Mouse (Mus musculus): ENCODE measurements at regions not wholly inside any gene's neighbourhood (a gene's known extent, or its start where the extent isn't known, plus 50 kb on each side); places are given as distances from the start of the nearest gene placed in this dataset.

GRCm38 (mm10) chr1:136694983-136695382, 70.3 kb downstream of the Zfp281 start:
- no peaks in the 10 kb centered on the region for H3K27me3 ChIP-seq (ENCODE audit: control insufficient read depth, insufficient read depth, low read length)
- H3K4me1 ChIP-seq (replicated peaks; ENCODE audit: control insufficient read depth, insufficient read depth, low read length) = peaks cover 3% of the 10 kb centered on the region; the same call in 1 of the 2 replicates
- H3K9ac ChIP-seq (ENCODE audit: low read length) = no peak overlapping the region
- 70% methylated on average over 7 of the region's 7 CpGs for WGBS
- no peaks in the 10 kb centered on the region for H3K36me3 ChIP-seq (ENCODE audit: control insufficient read depth, insufficient read depth, low read length)
- no peak overlapping the region for H3K4me3 ChIP-seq (ENCODE audit: low read depth, low read length)
- ATAC-seq (replicated peaks; ENCODE audit: low FRiP score) (no peak), DNase-seq (ENCODE audit: low spot score) (no peak)
- H3K9me3 ChIP-seq (ENCODE audit: control insufficient read depth, low read length) = no peaks in the 10 kb centered on the region
- no peak overlapping the region for H3K27ac ChIP-seq (ENCODE audit: low read depth, low read length)
- H3K4me2 ChIP-seq (ENCODE audit: low read depth, low read length, severe bottlenecking) = no peak overlapping the region

- H3K9ac ChIP-seq (ENCODE audit: low read length) = no peak overlapping the region
- no peaks in the 10 kb centered on the region for H3K27me3 ChIP-seq (ENCODE audit: control insufficient read depth, insufficient read depth, low read length)
- no peaks in the 10 kb centered on the region for H3K9me3 ChIP-seq (ENCODE audit: control insufficient read depth, low read length)
- no peaks in the 10 kb centered on the region for H3K36me3 ChIP-seq (ENCODE audit: control insufficient read depth, insufficient read depth, low read length)
- H3K27ac ChIP-seq (ENCODE audit: low read depth, low read length) = no peak overlapping the region
- no peak overlapping the region; the same call in 1 of the 2 replicates for H3K4me3 ChIP-seq (ENCODE audit: low read depth, low read length)
- ATAC-seq (replicated peaks; ENCODE audit: low FRiP score) = no peak
- H3K4me1 ChIP-seq (replicated peaks; ENCODE audit: control insufficient read depth, insufficient read depth, low read length) = peaks cover 3% of the 10 kb centered on the region; the same call in 1 of the 2 replicates
- WGBS = 8% methylated on average over 19 of the region's 19 CpGs
- no peak for DNase-seq (ENCODE audit: low spot score)
- H3K4me2 ChIP-seq (ENCODE audit: low read depth, low read length, severe bottlenecking) = peak overlapping the region; percentile 40
Measured at GRCm38 (mm10) chr1:136696077-136696641, 71.5 kb downstream of the Zfp281 start.

DNA sequence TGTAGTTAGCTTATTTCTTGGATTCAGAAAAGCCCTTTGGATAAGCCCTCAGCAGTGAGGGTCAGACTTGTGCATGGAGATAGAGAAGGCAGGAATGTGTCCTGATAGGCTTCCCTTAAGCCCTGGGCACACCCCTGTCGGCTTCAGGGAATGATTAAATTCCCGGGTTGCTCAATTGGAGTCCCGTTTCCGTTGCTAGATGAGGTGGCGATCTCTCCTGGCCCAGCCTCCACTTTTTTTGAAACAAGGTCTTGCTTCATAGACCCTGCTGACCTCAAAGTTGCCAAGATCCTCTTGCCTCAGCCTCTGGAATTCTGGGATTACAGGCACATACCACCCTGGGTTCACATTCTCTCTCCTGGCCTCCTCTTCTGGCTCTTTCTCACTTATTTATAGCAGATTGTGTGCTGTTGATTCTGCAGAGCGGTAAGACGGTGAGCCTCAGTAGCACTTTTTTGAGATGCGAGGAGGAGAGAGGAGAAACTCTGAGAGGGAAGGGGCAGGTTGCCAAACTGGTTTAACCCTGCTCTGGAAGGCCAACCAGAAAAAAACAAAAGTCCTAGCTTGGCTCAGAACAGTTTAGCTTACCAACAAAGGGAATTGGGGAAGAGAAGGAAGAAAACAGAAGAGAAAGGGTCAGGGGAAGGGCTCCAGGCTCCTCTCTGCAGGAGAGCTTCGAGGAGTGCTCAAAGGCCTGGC, 73.9 kb downstream of the Zfp281 start:
- ATAC-seq (replicated peaks; ENCODE audit: low FRiP score) = no peak
- H3K27ac ChIP-seq (ENCODE audit: low read depth, low read length) = no peak overlapping the region
- WGBS = 31% methylated on average over 9 of the region's 9 CpGs

DNA sequence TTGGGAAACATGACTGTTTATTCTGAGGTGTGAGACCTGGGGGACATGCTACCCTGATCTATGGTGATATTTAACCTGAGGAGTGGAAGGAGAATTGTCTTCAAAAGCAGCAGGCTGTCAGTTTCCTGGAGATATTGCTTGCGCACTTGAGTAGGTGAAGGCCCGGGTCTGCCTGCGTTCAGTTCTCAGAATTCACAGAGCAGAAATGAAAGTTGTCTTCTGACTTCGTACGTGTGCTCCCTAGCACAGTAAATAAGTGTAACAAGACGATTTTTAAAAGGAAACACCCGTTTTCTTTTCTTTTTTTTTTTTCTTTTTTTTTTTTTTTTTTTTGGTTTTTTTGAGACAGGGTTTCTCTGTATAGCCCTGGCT, 74.4 kb downstream of the Zfp281 start:
- no peak for ATAC-seq (replicated peaks; ENCODE audit: low FRiP score)
- H3K36me3 ChIP-seq (ENCODE audit: control insufficient read depth, insufficient read depth, low read length) = no peaks in the 10 kb centered on the region
- no peak overlapping the region for H3K27ac ChIP-seq (ENCODE audit: low read depth, low read length)
- no peak for DNase-seq (ENCODE audit: low spot score)
- H3K4me3 ChIP-seq (ENCODE audit: low read depth, low read length) = no peak overlapping the region
- H3K4me2 ChIP-seq (ENCODE audit: low read depth, low read length, severe bottlenecking) = no peak overlapping the region
- H3K27me3 ChIP-seq (ENCODE audit: control insufficient read depth, insufficient read depth, low read length) = no peaks in the 10 kb centered on the region
- peaks cover 3% of the 10 kb centered on the region; the same call in 1 of the 2 replicates for H3K4me1 ChIP-seq (replicated peaks; ENCODE audit: control insufficient read depth, insufficient read depth, low read length)
- H3K9ac ChIP-seq (ENCODE audit: low read length) = no peak overlapping the region
- no peaks in the 10 kb centered on the region for H3K9me3 ChIP-seq (ENCODE audit: control insufficient read depth, low read length)
- WGBS = 83% methylated on average over 7 of the region's 7 CpGs

More for the DNA sequence above, 73.9 kb downstream of the Zfp281 start:
- Histone ChIP-seq H3K27me3 (ENCODE audit: control insufficient read depth, insufficient read depth, low read length) (no peaks in the 10 kb centered on the region), H3K4me1 (replicated peaks; ENCODE audit: control insufficient read depth, insufficient read depth, low read length) (peaks cover 3% of the 10 kb centered on the region; the same call in 1 of the 2 replicates), H3K36me3 (ENCODE audit: control insufficient read depth, insufficient read depth, low read length) (no peaks in the 10 kb centered on the region), H3K4me2 (ENCODE audit: low read depth, low read length, severe bottlenecking) (no peak overlapping the region), H3K9ac (ENCODE audit: low read length) (no peak overlapping the region), H3K4me3 (ENCODE audit: low read depth, low read length) (no peak overlapping the region), H3K9me3 (ENCODE audit: control insufficient read depth, low read length) (no peaks in the 10 kb centered on the region)
- no peak for DNase-seq (ENCODE audit: low spot score)

DNA sequence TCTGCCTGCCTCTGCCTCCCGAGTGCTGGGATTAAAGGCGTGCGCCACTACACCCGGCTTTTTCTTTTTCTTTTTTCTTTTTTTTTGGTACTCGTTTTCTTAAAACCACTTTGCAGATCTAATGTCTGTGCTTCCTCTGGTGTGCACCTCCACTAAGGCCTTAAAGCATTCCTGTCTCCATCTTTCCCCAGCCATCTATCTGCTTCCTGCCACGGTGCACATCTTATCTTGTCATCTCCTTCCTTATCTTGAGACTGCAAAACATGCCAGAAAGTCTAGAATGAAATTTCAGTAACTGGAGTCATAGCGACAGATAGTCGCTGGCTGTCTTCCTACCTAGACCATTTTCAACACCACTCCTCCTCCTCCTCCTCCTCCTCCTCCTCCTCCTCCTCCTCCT, 74.9 kb downstream of the Zfp281 start:
- ATAC-seq (replicated peaks; ENCODE audit: low FRiP score) (no peak), DNase-seq (ENCODE audit: low spot score) (no peak)
- no peak overlapping the region for H3K4me3 ChIP-seq (ENCODE audit: low read depth, low read length)
- H3K27ac ChIP-seq (ENCODE audit: low read depth, low read length) = no peak overlapping the region
- no peak overlapping the region for H3K9ac ChIP-seq (ENCODE audit: low read length)
- no peak overlapping the region for H3K4me2 ChIP-seq (ENCODE audit: low read depth, low read length, severe bottlenecking)
- WGBS = 86% methylated on average over 8 of the region's 8 CpGs
- peaks cover 3% of the 10 kb centered on the region; the same call in 1 of the 2 replicates for H3K4me1 ChIP-seq (replicated peaks; ENCODE audit: control insufficient read depth, insufficient read depth, low read length)
- H3K27me3 ChIP-seq (ENCODE audit: control insufficient read depth, insufficient read depth, low read length) = no peaks in the 10 kb centered on the region
- H3K36me3 ChIP-seq (ENCODE audit: control insufficient read depth, insufficient read depth, low read length) = no peaks in the 10 kb centered on the region
- no peaks in the 10 kb centered on the region for H3K9me3 ChIP-seq (ENCODE audit: control insufficient read depth, low read length)

DNA sequence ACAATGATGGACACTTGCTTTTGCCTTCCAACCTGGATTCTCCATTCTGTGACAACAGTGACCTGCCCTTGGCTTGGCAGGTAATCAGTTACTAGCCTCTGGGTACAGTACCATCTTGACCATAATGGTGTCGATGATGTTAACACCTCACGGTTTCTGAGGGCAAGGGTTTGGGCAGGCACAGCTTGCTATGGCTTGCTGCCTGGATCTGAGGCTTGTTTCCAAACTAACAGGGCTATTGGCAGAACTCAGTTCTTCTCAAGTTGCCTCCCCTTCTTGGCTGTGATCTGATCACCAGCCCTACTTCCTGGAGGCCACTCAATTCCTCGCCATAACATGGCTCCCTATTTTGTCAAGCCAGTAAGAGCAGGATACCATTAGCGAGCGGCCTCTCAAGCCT, 79.4 kb downstream of the Zfp281 start:
- H3K27ac ChIP-seq (ENCODE audit: low read depth, low read length) = no peak overlapping the region
- H3K4me3 ChIP-seq (ENCODE audit: low read depth, low read length) = no peak overlapping the region
- no peaks in the 10 kb centered on the region for H3K4me1 ChIP-seq (replicated peaks; ENCODE audit: control insufficient read depth, insufficient read depth, low read length)
- DNase-seq (ENCODE audit: low spot score) = no peak
- no peaks in the 10 kb centered on the region for H3K36me3 ChIP-seq (ENCODE audit: control insufficient read depth, insufficient read depth, low read length)
- WGBS = 91% methylated on average over 5 of the region's 5 CpGs
- no peak overlapping the region for H3K4me2 ChIP-seq (ENCODE audit: low read depth, low read length, severe bottlenecking)
- no peaks in the 10 kb centered on the region for H3K27me3 ChIP-seq (ENCODE audit: control insufficient read depth, insufficient read depth, low read length)
- H3K9ac ChIP-seq (ENCODE audit: low read length) = no peak overlapping the region
- ATAC-seq (replicated peaks; ENCODE audit: low FRiP score) = no peak
- H3K9me3 ChIP-seq (ENCODE audit: control insufficient read depth, low read length) = no peaks in the 10 kb centered on the region

DNA sequence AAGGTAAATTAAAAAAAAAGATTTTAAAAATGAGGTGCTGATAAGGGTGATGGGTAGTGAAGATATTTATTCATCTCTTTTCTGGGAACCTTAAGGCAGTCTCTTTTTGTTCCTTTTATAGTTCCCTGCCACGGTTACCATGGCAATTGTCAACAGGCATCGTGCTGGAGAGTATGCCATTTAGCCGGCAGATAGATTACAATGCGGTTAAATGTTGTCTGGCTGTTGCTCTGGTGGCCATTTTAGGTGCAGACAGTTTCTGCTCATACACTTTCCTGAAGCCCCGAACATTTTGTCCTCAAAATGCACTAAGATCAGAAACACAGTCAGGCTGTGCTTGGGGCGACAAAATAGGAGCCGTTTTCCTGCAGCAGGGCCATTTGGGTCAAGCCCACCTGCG, 81.8 kb downstream of the Zfp281 start:
- Histone ChIP-seq H3K27me3 (ENCODE audit: control insufficient read depth, insufficient read depth, low read length) (no peaks in the 10 kb centered on the region), H3K4me1 (replicated peaks; ENCODE audit: control insufficient read depth, insufficient read depth, low read length) (no peaks in the 10 kb centered on the region), H3K4me3 (ENCODE audit: low read depth, low read length) (no peak overlapping the region), H3K9me3 (ENCODE audit: control insufficient read depth, low read length) (no peaks in the 10 kb centered on the region), H3K4me2 (ENCODE audit: low read depth, low read length, severe bottlenecking) (no peak overlapping the region), H3K9ac (ENCODE audit: low read length) (no peak overlapping the region), H3K36me3 (ENCODE audit: control insufficient read depth, insufficient read depth, low read length) (no peaks in the 10 kb centered on the region), H3K27ac (ENCODE audit: low read depth, low read length) (no peak overlapping the region)
- DNase-seq (ENCODE audit: low spot score) (no peak), ATAC-seq (replicated peaks; ENCODE audit: low FRiP score) (no peak)
- WGBS = 65% methylated on average over 8 of the region's 8 CpGs

GRCm38 (mm10) chr1:136707394-136707793, 82.7 kb downstream of the Zfp281 start:
- H3K4me2 ChIP-seq (ENCODE audit: low read depth, low read length, severe bottlenecking) = no peak overlapping the region
- H3K4me3 ChIP-seq (ENCODE audit: low read depth, low read length) = no peak overlapping the region
- H3K36me3 ChIP-seq (ENCODE audit: control insufficient read depth, insufficient read depth, low read length) = no peaks in the 10 kb centered on the region
- H3K9ac ChIP-seq (ENCODE audit: low read length) = no peak overlapping the region
- H3K9me3 ChIP-seq (ENCODE audit: control insufficient read depth, low read length) = no peaks in the 10 kb centered on the region
- H3K27me3 ChIP-seq (ENCODE audit: control insufficient read depth, insufficient read depth, low read length) = no peaks in the 10 kb centered on the region
- WGBS = 89% methylated on average over 8 of the region's 8 CpGs
- DNase-seq (ENCODE audit: low spot score) (no peak), ATAC-seq (replicated peaks; ENCODE audit: low FRiP score) (no peak)
- H3K27ac ChIP-seq (ENCODE audit: low read depth, low read length) = no peak overlapping the region
- H3K4me1 ChIP-seq (replicated peaks; ENCODE audit: control insufficient read depth, insufficient read depth, low read length) = no peaks in the 10 kb centered on the region

GRCm38 (mm10) chr1:136707866-136708265, 83.2 kb downstream of the Zfp281 start:
- H3K4me3 ChIP-seq (ENCODE audit: low read depth, low read length) = no peak overlapping the region
- no peaks in the 10 kb centered on the region for H3K4me1 ChIP-seq (replicated peaks; ENCODE audit: control insufficient read depth, insufficient read depth, low read length)
- WGBS = 93% methylated on average over 12 of the region's 12 CpGs
- no peak overlapping the region for H3K27ac ChIP-seq (ENCODE audit: low read depth, low read length)
- H3K9me3 ChIP-seq (ENCODE audit: control insufficient read depth, low read length) = no peaks in the 10 kb centered on the region
- DNase-seq (ENCODE audit: low spot score) (no peak), ATAC-seq (replicated peaks; ENCODE audit: low FRiP score) (no peak)
- no peaks in the 10 kb centered on the region for H3K27me3 ChIP-seq (ENCODE audit: control insufficient read depth, insufficient read depth, low read length)
- no peaks in the 10 kb centered on the region for H3K36me3 ChIP-seq (ENCODE audit: control insufficient read depth, insufficient read depth, low read length)
- no peak overlapping the region for H3K9ac ChIP-seq (ENCODE audit: low read length)
- H3K4me2 ChIP-seq (ENCODE audit: low read depth, low read length, severe bottlenecking) = no peak overlapping the region
